Mouse (Mus musculus): Measurements from ENCODE around the gene Il21. TPM values are rescaled to one million over a fixed set of nuclear protein-coding genes. Genes with fewer than 3 reads are reported as not detected.

The Il21 gene
- polyA plus RNA-seq, 1 experiment from 2014 or later = not detected

- no peaks in the 10 kb centered on the region for H3K4me1 ChIP-seq (ENCODE audit: control insufficient read depth, insufficient read depth, low read length)
- no peaks in the 10 kb centered on the region for H3K9me3 ChIP-seq (ENCODE audit: control insufficient read depth, low read length)
- H3K9ac ChIP-seq (replicated peaks; ENCODE audit: low read length) = no peak overlapping the region
- DNase-seq = no peak
- H3K4me2 ChIP-seq (ENCODE audit: low read length) = no peak overlapping the region
- no peak overlapping the region for H3K27ac ChIP-seq (replicated peaks; ENCODE audit: low read depth, low read length)
- no peak for ATAC-seq (ENCODE audit: low FRiP score, low TSS enrichment)
- H3K27me3 ChIP-seq (ENCODE audit: control insufficient read depth, insufficient read depth, low read length) = no peaks in the 10 kb centered on the region
- H3K4me3 ChIP-seq (replicated peaks; ENCODE audit: low read depth, low read length) = no peak overlapping the region
- H3K36me3 ChIP-seq (ENCODE audit: control insufficient read depth, insufficient read depth, low read length) = no peaks in the 10 kb centered on the region
- 84% methylated on average over 12 of the region's 12 CpGs for WGBS
These were observed 52.2 kb downstream of the Il21 start for GRCm38 (mm10) chr3:37180039-37180743.

- no peak overlapping the region for H3K4me3 ChIP-seq (replicated peaks; ENCODE audit: low read depth, low read length)
- H3K4me1 ChIP-seq (ENCODE audit: control insufficient read depth, insufficient read depth, low read length) = no peaks in the 10 kb centered on the region
- 93% methylated on average over 9 of the region's 9 CpGs for WGBS
- no peaks in the 10 kb centered on the region for H3K36me3 ChIP-seq (ENCODE audit: control insufficient read depth, insufficient read depth, low read length)
- H3K4me2 ChIP-seq (ENCODE audit: low read length) = no peak overlapping the region
- ATAC-seq (ENCODE audit: low FRiP score, low TSS enrichment) (no peak), DNase-seq (no peak)
- no peak overlapping the region for H3K9ac ChIP-seq (replicated peaks; ENCODE audit: low read length)
- H3K27ac ChIP-seq (replicated peaks; ENCODE audit: low read depth, low read length) = no peak overlapping the region
- H3K27me3 ChIP-seq (ENCODE audit: control insufficient read depth, insufficient read depth, low read length) = no peaks in the 10 kb centered on the region
- no peaks in the 10 kb centered on the region for H3K9me3 ChIP-seq (ENCODE audit: control insufficient read depth, low read length)
These were observed 53.0 kb downstream of the Il21 start for GRCm38 (mm10) chr3:37179472-37179871.

DNA sequence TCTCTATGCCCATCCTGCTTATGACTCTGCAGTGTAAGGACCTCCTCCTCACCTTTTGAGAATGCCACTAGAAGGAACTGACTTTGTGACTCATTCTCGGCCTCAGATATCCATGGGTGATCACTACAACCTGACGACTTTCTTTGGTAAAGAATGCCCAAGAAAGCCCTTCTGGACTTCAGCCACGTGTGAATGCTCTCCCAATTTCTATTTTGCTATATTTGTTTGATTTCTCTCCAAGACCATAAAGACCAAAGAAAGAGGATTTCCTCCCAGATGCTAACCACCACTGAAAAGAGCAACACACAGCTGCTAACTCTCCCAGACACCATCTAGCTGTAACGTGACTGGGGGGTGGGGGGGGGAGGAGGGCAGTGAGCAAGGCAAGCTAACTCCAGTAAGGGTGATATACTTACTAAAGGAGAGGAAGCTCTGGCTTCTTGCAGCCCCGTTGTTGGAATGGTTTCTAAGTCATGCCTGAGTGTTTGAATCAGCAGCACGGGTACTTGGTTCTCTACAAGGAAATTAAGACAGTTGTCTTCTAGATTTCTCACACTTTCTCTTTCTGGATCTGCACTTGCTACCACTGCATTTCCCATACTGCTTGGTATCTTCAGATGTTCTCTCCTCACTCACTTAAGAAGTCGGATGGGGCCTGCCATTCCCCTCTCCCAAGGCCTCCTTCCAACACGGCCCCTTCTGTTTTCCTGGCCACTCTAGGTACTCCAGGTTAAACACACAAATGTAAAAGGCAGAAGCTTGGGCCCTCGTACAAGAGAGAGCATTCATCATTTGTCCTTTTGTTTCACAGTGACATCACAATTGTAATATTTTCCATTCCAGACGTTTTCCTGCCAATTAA, 57.5 kb downstream of the Il21 start:
- no peaks in the 10 kb centered on the region for H3K4me1 ChIP-seq (ENCODE audit: control insufficient read depth, insufficient read depth, low read length)
- WGBS = 82% methylated on average over 10 of the region's 10 CpGs
- no peak for ATAC-seq (ENCODE audit: low FRiP score, low TSS enrichment)
- DNase-seq = no peak
- no peaks in the 10 kb centered on the region for H3K9me3 ChIP-seq (ENCODE audit: control insufficient read depth, low read length)
- H3K27me3 ChIP-seq (ENCODE audit: control insufficient read depth, insufficient read depth, low read length) = no peaks in the 10 kb centered on the region
- no peak overlapping the region for H3K9ac ChIP-seq (replicated peaks; ENCODE audit: low read length)
- H3K4me3 ChIP-seq (replicated peaks; ENCODE audit: low read depth, low read length) = no peak overlapping the region
- no peaks in the 10 kb centered on the region for H3K36me3 ChIP-seq (ENCODE audit: control insufficient read depth, insufficient read depth, low read length)
- no peak overlapping the region for H3K27ac ChIP-seq (replicated peaks; ENCODE audit: low read depth, low read length)
- no peak overlapping the region for H3K4me2 ChIP-seq (ENCODE audit: low read length)

- Histone ChIP-seq H3K4me3 (replicated peaks; ENCODE audit: low read depth, low read length) (no peak overlapping the region), H3K27me3 (ENCODE audit: control insufficient read depth, insufficient read depth, low read length) (no peaks in the 10 kb centered on the region), H3K36me3 (ENCODE audit: control insufficient read depth, insufficient read depth, low read length) (no peaks in the 10 kb centered on the region), H3K27ac (replicated peaks; ENCODE audit: low read depth, low read length) (no peak overlapping the region), H3K9ac (replicated peaks; ENCODE audit: low read length) (no peak overlapping the region), H3K9me3 (ENCODE audit: control insufficient read depth, low read length) (no peaks in the 10 kb centered on the region), H3K4me1 (ENCODE audit: control insufficient read depth, insufficient read depth, low read length) (no peaks in the 10 kb centered on the region), H3K4me2 (ENCODE audit: low read length) (no peak overlapping the region)
- no peak for DNase-seq
- 90% methylated on average over 8 of the region's 8 CpGs for WGBS
- ATAC-seq (ENCODE audit: low FRiP score, low TSS enrichment) = no peak
These were observed 59.2 kb downstream of the Il21 start for GRCm38 (mm10) chr3:37173285-37173684.

Small RNAs within 50 kb of the gene (microRNA-seq; reads per million reads assigned to microRNA genes)
- not detected for gene Gm24169

Other genes with a start within 250 kb of the Il21 start
- gene Adad1, start 169.1 kb downstream of the Il21 start, polyA plus RNA-seq (2014; fragmentation: Nextera tagmentation; extraction: Ambion mirVana) = 0.49 TPM in 1 of 2 replicates, not detected in the other
- 0.46 and 0.62 TPM in 2 replicates for gene Il2, start 106.7 kb downstream of the Il21 start, polyA plus RNA-seq (2014; fragmentation: Nextera tagmentation; extraction: Ambion mirVana)
- 3.9 and 7.0 TPM in 2 replicates for gene Bbs12, start 79.9 kb upstream of the Il21 start, polyA plus RNA-seq (2014; fragmentation: Nextera tagmentation; extraction: Ambion mirVana)
- 0.86 and 1.8 TPM in 2 replicates for gene Cetn4, start 80.1 kb upstream of the Il21 start, polyA plus RNA-seq (2014; fragmentation: Nextera tagmentation; extraction: Ambion mirVana)
- gene Fgf2, start 115.7 kb upstream of the Il21 start, polyA plus RNA-seq (2014; fragmentation: Nextera tagmentation; extraction: Ambion mirVana) = 0.53 and 0.66 TPM in 2 replicates
- 30.7 and 38.3 TPM in 2 replicates for gene Spata5, start 187.3 kb upstream of the Il21 start, polyA plus RNA-seq (2014; fragmentation: Nextera tagmentation; extraction: Ambion mirVana)
- 5.2 and 8.1 TPM in 2 replicates for gene Nudt6, start 187.6 kb upstream of the Il21 start, polyA plus RNA-seq (2014; fragmentation: Nextera tagmentation; extraction: Ambion mirVana)

Data from midbrain, embryonic 14.5 days (tissue).